Mouse (Mus musculus) T-helper 1 cell (primary cell): ENCODE measurements around the gene Hivep2.

Source experiments
- in situ Hi-C: fragments of 300-600 bp; cut with MboI, MseI; formaldehyde crosslinking; loops from one replicate; pipeline ENCODE4 v1.15.1; 2025; ENCODE audit warnings: high pct_unique_total_duplicates

Hivep2 gene

DNA sequence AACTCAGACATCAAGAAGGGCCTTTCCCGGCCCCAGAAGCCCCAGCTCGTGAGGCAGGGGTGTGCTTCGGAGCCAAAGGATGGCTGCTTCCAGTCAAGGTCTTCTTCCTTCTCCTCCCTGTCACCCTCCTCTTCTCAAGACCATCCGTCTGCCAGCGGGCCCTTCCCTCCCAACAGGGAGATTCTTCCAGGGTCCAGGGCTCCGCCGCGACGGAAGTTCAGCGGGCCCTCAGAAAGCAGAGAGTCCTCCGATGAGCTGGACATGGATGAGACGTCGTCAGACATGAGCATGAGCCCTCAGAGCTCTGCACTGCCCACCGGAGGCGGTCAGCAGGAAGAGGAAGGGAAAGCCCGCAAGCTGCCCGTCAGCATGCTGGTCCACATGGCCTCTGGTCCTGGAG, 166.2 kb downstream of the Hivep2 start:
- in situ Hi-C loops: no loop called here

DNA sequence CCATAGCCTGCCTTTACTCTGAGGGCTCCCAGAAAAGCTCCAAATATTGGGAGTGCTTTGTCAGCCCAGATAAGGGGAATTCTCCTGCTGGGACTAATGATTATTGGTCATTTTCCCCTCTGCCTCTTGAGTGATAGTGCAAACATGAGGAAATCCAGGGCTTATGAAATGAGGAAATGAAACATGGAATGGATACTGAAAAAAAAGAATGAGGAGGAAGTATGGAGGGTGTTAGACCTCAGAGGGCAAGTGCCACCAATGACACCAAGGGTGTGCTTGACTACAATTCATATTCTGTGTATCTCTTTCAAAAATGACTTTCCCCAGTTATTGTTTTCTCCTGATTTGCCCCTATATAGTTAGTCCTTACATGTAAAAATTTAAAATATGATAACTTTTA, 167.1 kb downstream of the Hivep2 start:
- in situ Hi-C loops: no loop called here

DNA sequence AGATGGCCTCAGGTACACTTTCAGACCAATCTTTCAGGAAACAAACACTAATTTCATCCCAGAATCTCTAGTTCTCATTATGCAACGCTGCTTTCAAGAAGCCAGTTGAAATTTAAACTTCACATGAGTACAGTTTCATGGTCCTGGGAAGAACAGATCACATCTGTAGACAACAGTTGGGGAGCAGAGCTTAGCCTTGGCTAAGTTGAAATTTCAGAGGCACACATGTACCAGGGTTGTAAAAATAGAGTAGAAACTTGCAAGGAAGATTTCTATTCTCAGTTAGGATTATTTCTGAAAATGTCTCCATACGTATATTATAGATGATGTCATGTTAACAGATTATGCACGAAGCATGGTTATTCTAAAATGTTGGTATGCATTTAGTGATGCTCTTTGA, 172.8 kb downstream of the Hivep2 start:
- in situ Hi-C loops: no loop called here

DNA sequence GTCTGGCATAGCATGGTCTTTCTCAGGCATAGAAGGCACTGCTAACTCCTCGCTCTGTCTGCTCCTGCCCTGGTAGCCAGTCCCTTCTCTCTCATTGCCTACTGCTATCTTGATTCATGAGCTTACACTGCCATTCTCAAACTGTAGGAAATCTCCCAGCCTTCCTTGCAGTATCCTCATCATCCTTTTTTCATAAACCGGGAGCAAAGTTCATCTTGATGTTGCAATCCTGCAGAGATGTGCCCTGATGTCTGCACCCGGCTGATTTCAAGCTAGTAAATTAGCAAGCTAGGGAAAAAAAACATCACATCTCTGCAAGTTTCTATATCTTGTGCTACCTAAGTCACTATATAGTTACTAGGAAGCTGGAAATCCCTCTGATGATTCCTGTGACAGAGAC, 179.0 kb downstream of the Hivep2 start:
- in situ Hi-C loops: no loop called here

DNA sequence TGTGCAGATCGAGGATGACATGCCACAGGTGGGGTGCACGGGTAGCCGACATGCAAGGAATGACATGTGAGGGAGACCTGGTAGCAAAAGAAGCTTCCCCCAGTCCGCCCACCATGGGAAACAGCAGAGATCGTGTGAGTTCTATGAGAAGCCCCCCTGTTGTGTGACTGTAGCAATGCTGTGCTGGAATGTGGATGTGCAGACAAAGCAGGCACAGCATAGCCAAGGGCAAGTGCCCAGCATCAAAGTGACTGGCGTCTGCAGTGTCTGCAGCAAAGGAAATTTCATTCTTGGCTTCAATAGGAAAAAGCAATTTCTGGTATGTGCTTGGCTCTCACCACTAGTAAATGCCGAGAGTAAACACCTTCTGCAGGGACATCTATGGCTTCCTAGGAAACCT, 199.0 kb downstream of the Hivep2 start:
- in situ Hi-C loops: no loop called here

DNA sequence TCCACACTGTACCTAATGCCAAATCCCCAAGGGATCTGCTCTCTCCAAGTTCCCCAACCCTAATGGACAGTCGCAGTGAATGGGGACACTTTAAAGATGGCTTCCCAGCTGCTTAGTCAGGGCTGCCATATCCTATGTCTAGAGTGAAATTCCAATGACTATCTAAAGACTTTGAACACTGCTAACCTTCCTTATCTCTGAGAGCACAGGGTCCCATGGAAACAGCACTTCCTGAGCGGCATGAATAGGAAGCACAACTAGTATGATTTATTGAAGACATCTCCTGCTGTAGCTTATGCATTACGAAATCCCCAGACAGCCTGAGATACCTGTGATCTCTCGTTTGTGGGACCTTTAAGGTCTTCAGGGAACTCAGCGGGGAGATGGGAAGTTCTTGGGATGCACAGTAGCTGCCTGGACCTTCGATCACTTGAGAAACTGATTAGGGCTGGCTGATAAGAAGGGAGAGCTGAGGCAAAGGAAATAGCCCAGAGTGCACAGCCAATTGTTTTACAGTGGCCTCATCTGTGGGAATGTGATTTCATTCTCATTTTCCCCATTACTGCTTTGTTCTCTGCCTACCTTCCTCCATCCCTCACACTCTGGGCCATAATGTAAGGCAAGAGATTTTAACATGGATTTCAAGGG, 202.4 kb downstream of the Hivep2 start:
- in situ Hi-C loops: no loop called here

DNA sequence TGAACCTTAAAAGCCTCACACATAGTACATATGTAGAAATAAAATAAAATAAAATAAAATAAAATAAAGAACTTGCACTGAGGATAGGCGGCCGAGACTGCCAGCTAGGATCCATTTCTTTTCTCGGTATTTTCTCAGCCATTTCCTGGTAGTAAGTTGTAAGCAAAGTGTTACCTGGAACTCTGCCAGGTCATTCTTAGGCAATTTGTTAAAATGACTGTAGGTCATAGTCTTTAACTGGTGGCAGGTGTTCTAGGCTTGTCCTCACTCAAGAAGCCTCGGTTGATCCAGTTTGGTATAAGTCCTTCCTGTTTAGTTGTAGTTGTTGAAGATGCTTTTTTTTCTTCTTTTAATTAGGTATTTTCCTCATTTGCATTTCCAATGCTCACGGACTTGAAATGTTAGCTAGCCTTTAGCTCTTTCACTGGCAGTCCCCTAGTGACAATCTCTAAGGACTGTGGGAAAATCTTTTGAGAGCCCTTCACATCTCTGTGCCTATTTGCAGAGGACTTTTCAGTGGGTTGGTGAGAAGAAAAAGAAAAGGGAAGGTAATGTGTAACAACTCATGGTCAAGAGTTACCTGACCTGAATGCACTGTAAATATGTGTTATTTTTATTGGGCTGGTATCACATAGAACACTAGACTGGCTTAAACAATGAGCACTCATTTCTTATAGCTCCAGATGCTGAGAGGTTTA, 203.1 kb downstream of the Hivep2 start:
- in situ Hi-C loops: no loop called here

DNA sequence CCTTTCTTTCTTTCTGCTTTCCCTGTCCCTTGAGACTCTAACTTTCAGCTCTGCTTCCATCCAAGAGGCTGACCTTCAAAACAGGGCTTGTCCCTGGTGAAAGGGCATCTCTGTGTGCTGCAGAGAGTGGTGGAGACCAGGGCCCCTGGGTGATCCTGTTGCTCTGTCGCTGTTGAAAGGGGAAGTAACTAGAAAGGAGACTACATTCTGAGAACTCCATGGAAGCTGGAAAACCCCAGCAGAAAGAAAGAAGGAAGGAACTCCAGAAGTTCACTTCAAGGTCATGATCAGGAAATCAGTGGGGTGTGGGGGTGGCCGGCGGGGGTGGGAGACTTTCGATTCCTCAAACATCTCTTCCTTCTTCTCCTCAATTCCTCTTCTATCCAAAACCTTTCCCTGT, 208.2 kb downstream of the Hivep2 start:
- in situ Hi-C loops: no loop called here

DNA sequence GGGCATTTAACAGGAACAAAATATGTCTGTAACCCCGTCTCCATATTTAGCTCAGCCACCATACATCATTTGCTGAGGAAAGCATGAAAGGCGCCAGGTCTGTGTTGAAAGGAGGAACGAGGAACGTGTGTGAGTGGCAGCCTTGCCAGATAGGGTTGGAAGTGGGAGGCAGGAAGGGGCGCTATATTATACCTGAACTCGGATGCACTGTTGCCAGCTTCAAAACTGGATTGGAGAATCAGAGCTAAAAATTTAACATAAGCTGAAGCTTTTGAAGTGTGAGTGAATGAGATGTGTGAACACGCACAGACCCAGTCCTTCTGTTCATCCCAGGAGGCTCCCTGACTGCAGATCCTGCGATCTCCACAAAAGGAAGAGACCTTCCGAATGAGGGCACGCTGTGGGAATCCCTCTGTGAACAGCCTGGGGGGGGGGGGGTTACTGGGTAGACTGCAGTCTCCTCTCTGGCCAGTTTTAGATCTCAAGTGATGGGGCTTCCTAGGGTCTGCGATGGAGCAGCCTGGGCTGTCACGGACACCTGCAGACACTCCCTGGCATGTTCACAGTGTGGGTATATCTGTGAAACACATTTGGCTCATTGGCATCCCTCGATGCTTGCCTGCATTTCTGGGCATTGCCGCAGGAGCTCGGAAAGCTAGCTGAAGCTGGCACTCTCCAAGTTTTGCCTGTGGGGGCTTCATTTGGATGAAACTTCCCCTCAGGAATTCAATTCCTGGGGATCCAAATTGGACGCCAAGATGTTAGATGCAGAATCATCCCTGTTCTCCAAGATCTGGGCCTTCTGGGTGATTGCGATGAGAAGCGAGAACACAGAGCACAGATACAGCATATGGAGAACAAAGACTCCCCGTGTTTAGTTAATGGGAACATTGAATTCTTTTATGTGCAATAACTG, 213.8 kb downstream of the Hivep2 start:
- in situ Hi-C loops: no loop called here

DNA sequence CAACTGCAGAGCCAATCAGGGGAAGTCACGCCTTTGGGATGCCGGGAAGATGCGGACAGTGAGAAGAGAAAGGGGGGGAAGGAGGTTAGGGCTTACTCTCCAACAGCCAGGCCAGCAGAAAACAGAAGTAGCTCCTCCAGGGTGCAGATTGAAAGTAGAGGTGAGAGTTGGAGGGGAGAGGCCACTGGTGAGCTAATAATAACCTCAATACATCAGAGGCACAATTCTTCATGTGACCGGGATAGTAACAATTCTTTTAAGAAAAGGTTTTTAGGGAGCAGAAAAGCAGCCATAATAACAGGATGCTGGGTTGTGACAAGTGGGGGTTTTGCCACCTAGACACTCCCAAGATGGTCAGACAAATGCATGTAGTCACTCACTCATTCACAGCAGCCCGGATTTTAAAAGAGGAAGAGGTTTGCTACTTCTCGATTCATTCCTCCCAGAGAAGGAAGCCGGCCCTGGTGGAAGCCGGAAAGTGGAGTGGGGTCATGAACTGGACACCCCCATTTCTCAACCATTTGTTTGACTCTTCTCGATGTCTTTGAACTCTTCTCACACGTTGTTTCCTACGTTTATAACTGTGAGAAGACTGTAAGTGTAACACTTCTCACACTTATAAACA, 220.6 kb downstream of the Hivep2 start:
- in situ Hi-C loops: no loop called here

DNA sequence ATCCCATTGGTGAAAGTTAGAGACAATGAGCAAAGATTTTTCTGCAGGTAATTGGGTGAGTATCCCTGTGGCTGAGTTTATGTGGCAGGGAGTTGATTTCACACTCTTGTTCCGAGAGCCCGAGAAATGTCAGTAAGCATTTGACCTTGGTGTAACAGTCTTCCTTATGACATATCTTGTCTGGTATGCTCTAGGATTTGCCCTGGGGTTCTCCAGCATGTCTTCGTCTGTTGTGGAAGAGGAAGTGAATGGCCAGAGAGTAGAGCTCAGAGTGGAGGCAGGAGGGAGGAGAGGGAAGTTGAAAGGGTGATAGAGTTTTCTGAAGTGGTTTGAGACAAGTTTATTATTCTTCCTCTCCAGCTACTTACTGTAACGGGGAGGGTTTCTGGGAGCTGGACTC, 223.2 kb downstream of the Hivep2 start:
- in situ Hi-C loops: no loop called here

DNA sequence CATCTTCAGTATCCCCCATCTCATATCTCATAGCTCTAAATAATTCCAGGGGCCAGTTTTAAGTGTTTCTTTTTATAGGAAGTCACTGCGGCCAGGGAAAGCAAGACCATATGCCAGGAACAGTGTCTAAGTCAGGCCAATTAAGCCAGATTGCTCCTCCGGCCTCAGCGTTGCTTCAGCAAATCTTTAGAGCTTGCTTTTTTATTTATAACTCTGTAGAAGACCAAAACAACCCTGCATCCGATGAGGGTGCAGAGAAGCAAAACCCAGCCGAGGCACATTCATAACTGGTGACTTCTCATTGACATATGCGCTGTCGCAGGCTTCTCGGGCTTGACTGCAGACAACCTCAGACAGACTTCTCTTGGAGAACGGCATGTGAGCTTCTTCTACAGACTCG, 225.3 kb downstream of the Hivep2 start:
- in situ Hi-C loops: loop anchor here (10.0 kb wide), 1 partner anchor 446 kb away; no protein-coding TSS in a partner anchor

DNA sequence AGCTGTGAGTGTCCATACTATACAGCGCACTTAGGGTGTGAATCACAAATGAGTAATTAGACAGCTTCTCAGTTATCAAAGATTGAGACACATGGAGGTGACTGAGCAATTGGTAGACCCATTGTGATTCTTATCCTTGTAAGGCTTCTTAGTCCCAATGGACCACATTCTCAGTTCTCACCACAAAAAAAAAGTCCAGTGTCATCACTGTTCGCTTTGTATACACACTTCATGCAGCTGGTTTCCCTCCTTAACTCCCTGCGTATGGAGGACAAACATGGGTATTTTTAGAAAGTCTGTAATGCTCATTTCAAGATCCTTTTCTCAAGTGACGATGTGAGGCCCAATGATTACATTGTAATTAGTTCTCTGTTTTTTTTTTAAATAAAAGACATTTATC, 226.3 kb downstream of the Hivep2 start:
- in situ Hi-C loops: loop anchor here (10.0 kb wide), 1 partner anchor 447 kb away; no protein-coding TSS in a partner anchor

DNA sequence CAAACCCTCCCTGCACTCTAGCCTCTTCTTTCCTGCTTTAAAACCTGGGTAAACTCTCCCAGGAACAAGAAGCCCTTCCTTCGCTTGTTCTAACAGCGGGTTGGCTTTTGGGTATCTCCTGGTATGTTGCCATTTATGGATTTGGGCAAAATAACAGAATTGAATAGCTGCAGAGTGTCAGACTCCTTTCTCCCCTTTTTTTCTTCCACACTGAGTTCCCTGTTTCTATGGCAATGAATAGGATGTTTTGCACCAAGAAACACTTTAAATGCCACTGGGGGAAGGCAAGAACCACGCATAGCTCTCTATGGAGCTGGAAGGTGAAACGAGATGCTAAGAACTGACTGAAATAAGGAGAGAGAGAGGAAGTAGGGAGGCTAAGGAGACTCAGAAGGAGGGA, 227.8 kb downstream of the Hivep2 start:
- in situ Hi-C loops: loop anchor here (10.0 kb wide), 1 partner anchor 449 kb away; no protein-coding TSS in a partner anchor

DNA sequence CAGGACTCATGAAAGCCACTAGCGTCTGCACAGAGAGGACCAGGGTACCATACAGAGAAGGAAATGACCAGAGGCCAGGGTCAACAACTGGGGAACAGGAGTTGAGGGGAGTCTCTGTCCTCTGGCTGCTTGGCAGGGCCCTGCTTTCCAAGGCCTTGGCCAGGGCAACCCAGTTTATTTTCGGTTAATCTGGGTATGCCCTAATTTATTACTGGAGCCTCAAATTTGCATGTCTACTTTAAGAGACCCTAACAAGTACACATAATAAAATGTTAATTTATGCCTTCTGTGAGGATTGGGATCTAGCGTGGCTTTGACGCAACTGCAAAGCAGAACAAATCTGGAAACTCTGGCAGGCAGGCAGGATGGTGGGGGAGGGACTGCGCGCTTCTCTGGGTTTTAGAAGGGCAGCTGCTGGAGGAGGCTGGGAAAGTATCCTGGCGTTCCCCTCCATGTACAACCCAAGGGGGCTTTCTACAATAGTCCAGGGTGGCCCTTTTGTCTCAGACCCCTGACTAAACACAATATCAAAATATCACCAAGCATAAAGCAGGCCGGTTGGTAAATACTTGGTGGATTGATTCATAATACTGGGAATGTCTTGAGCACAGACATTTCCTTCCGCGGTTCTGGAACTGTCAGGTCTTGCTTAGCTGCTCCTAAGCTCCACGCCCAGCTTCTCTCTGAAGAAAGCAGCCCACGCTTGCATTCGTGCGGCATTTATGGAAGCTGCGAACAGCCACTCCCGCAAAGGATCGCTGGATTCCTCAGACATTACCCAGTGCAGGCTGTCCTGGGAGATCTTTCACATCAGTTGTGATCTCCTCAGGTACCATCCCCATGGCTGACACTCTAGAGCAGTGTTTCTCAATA, 230.1 kb downstream of the Hivep2 start:
- in situ Hi-C loops: loop anchor here (10.0 kb wide), 1 partner anchor 451 kb away; no protein-coding TSS in a partner anchor

DNA sequence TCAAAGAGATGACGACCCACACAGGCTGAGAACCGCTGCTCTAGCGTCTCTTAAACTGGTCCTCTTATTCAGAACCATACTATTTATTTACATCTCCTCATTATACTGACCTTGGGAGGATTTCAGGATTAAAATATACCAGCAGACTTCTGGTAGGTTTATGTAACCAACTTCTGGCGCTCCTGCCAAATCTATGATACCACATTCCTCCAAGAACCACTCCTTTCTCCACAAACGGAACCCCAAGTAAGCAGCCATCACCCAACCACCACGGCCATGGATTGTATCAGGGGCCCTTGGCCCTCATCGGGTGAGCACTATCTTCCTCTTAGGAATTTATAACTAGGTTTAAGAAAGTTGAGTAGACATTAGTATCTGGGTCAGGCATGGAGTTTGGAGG, 230.9 kb downstream of the Hivep2 start:
- in situ Hi-C loops: loop anchor here (10.0 kb wide), 1 partner anchor 452 kb away; no protein-coding TSS in a partner anchor

DNA sequence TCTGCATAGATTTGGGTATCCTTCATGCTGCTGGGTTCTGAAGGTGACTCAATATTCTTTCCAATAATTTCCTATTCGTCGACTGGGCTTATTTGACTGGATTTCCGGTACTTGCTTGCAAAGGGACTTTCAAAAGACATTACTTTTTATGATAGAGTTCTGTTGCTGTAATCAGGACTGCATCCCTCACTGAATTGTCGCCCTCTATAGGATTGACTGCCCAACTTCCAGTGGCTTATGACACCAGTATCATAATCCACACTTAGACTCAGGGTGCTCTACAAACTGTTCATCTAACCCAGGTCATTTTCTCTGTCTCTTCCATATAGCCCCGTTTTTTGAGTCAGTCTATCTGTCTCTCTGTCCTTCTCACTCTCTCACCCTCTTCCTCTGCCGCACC, 231.4 kb downstream of the Hivep2 start:
- in situ Hi-C loops: loop anchor here (10.0 kb wide), 1 partner anchor 452 kb away; no protein-coding TSS in a partner anchor

DNA sequence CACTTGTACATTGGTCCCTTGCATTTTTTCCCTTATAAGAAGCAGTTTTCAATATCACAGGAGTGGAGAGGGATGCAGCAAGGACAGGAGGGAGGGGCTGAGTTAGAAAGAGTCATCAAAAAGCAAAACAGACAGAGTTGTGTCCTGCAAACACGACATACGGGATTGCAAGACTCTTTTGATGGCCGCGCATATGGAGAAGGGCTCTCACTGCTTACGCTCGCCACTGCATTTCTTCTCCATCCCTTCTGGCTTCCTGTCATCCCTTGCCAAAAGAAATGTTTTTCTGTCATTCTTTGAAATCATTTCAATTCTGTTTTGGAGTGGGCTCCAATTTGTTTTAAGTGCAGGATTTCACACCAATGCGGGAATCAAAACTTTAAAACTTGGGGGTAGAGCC, 233.5 kb downstream of the Hivep2 start:
- in situ Hi-C loops: loop anchor here (10.0 kb wide), 1 partner anchor 455 kb away; no protein-coding TSS in a partner anchor

DNA sequence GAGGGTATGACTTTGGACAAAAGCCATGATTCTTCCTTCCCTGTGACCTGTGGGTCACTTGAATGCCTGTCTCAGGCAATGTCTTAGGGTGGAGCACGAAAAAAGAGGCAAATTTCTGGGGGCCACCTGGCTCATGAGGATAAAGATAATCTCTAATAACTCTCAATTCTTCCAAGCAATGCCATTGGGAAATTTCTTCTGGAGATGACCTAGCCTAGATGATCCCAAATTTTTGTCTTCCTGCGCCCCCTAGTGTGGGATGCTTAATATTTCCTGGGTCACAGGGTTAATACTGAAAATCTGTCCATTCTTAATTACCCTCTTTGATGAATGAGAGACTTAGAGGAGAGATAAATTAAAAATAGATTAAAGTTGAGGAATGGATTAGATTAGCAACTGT, 234.4 kb downstream of the Hivep2 start:
- in situ Hi-C loops: loop anchor here (10.0 kb wide), 1 partner anchor 636 kb away; no protein-coding TSS in a partner anchor
